Comparison of ENCODE assay signal across 30 mouse cellular contexts in genomic region chr11:84653481-84653880, GRCm38 (mm10).
DNase-seq lines count a peak whose midpoint lies in the region; ATAC-seq lines count a peak whose summit lies in the region.
"Had no signal": no experiment of that assay in that cellular context is flagged by ENCODE, and none has a peak within 500 bp of the region (broad histone marks: within the 10 kb centered on the region; RNA-seq: fewer than 3 reads in every experiment).

No protein-coding gene starts in this region.

- H3K4me3 ChIP-seq in forebrain, embryonic 10.5 days, result no peak overlapping the region
- H3K4me3 ChIP-seq in forebrain, embryonic 11.5 days (ENCODE audit: low read depth, low read length), result no peak overlapping the region
- no peak overlapping the region for H3K4me3 ChIP-seq in midbrain, embryonic 12.5 days
- no peak overlapping the region for H3K4me3 ChIP-seq in midbrain, embryonic 15.5 days
- H3K4me3 ChIP-seq in embryonic facial prominence, embryonic 10.5 days, result no peak overlapping the region
- H3K4me3 ChIP-seq in midbrain, embryonic 14.5 days (replicated peaks; ENCODE audit: low read depth, low read length), result no peak overlapping the region
- H3K4me3 ChIP-seq: embryonic facial prominence, embryonic 12.5 days; heart, adult 2 months; heart, embryonic 12.5 days; stomach, embryonic 15.5 days had no signal

- H3K27ac ChIP-seq in forebrain, embryonic 10.5 days, result 0 out of 2 replicates have a peak overlapping the region, but pooled peaks have one; percentile 41
- no peak overlapping the region for H3K27ac ChIP-seq in forebrain, embryonic 11.5 days (ENCODE audit: low read depth, low read length)
- 0 out of 2 replicates have a peak overlapping the region, but pooled peaks have one; percentile 30 for H3K27ac ChIP-seq in midbrain, embryonic 12.5 days (replicated peaks)
- H3K27ac ChIP-seq in midbrain, embryonic 15.5 days, result no peak overlapping the region
- no peak overlapping the region for H3K27ac ChIP-seq in embryonic facial prominence, embryonic 10.5 days (replicated peaks)
- peak overlapping the region; percentile 28; the same call in 1 of the 2 replicates for H3K27ac ChIP-seq in midbrain, embryonic 14.5 days (replicated peaks; ENCODE audit: low read depth, low read length)
- H3K27ac ChIP-seq: embryonic facial prominence, embryonic 12.5 days; heart, adult 2 months; kidney, postnatal 0 days; liver, embryonic 14.5 days; macrophage; stomach, embryonic 15.5 days had no signal

- peaks cover 23% of the 10 kb centered on the region for H3K4me1 ChIP-seq in forebrain, embryonic 10.5 days
- no peaks in the 10 kb centered on the region for H3K4me1 ChIP-seq in forebrain, embryonic 11.5 days (replicated peaks; ENCODE audit: control insufficient read depth, insufficient read depth, low read length)
- peaks cover 4% of the 10 kb centered on the region; the same call in 1 of the 2 replicates for H3K4me1 ChIP-seq in midbrain, embryonic 12.5 days
- H3K4me1 ChIP-seq in midbrain, embryonic 15.5 days, result no peaks in the 10 kb centered on the region
- H3K4me1 ChIP-seq in embryonic facial prominence, embryonic 10.5 days, result peaks cover 11% of the 10 kb centered on the region
- H3K4me1 ChIP-seq in midbrain, embryonic 14.5 days (ENCODE audit: control insufficient read depth, insufficient read depth, low read length), result no peaks in the 10 kb centered on the region
- H3K4me1 ChIP-seq: heart, embryonic 12.5 days; stomach, embryonic 15.5 days had no signal

- DNase-seq in forebrain, embryonic 10.5 days (ENCODE audit: extremely low spot score, low spot score), result no peak
- no peak for DNase-seq in forebrain, embryonic 11.5 days (ENCODE audit: low spot score)
- DNase-seq in embryonic facial prominence, embryonic 10.5 days (ENCODE audit: low spot score), result peak; percentile 66
- DNase-seq in midbrain, embryonic 14.5 days, result no peak
- no peak for DNase-seq in thymus, postnatal 10 days (ENCODE audit: low spot score in 2 of 2)
- DNase-seq: adrenal gland, postnatal 14 days; cerebellum, adult 11 months; cerebellum, adult 9-10 months; cerebellum, postnatal 36 days; heart, adult 2 months; heart, postnatal 4 days; kidney, adult 18-20 months; kidney, postnatal 4 days; layer of hippocampus, postnatal 36 days; liver; lung, adult 2 months; lung, postnatal 10 days; right cerebral cortex, postnatal 25 days; thymus, postnatal 14 days had no signal

- 41% methylated on average over 8 of the region's 8 CpGs for WGBS in forebrain, embryonic 10.5 days
- 32% methylated on average over 8 of the region's 8 CpGs for WGBS in forebrain, embryonic 11.5 days
- 35% methylated on average over 8 of the region's 8 CpGs for WGBS in midbrain, embryonic 12.5 days
- WGBS in midbrain, embryonic 15.5 days, result 30% methylated on average over 8 of the region's 8 CpGs
- WGBS in embryonic facial prominence, embryonic 10.5 days, result 34% methylated on average over 8 of the region's 8 CpGs
- 28% methylated on average over 8 of the region's 8 CpGs for WGBS in midbrain, embryonic 14.5 days

- H3K9ac ChIP-seq in forebrain, embryonic 11.5 days (ENCODE audit: low read length), result no peak overlapping the region
- no peak overlapping the region for H3K9ac ChIP-seq in midbrain, embryonic 12.5 days (replicated peaks)
- H3K9ac ChIP-seq in midbrain, embryonic 15.5 days, result no peak overlapping the region
- H3K9ac ChIP-seq in midbrain, embryonic 14.5 days (replicated peaks; ENCODE audit: low read length), result no peak overlapping the region
- H3K9ac ChIP-seq: embryonic facial prominence, embryonic 12.5 days; heart, embryonic 12.5 days; liver, embryonic 14.5 days; stomach, embryonic 15.5 days had no signal

- no peaks in the 10 kb centered on the region for H3K36me3 ChIP-seq in forebrain, embryonic 10.5 days (replicated peaks)
- no peaks in the 10 kb centered on the region for H3K36me3 ChIP-seq in forebrain, embryonic 11.5 days (ENCODE audit: control insufficient read depth, insufficient read depth, low read length)
- H3K36me3 ChIP-seq in midbrain, embryonic 12.5 days, result no peaks in the 10 kb centered on the region
- no peaks in the 10 kb centered on the region for H3K36me3 ChIP-seq in midbrain, embryonic 15.5 days (replicated peaks)
- H3K36me3 ChIP-seq in embryonic facial prominence, embryonic 10.5 days (replicated peaks), result no peaks in the 10 kb centered on the region
- H3K36me3 ChIP-seq in midbrain, embryonic 14.5 days (ENCODE audit: control insufficient read depth, insufficient read depth, low read length), result no peaks in the 10 kb centered on the region
- H3K36me3 ChIP-seq: embryonic facial prominence, embryonic 12.5 days; heart, embryonic 12.5 days; stomach, embryonic 15.5 days had no signal

- H3K4me2 ChIP-seq in forebrain, embryonic 11.5 days (ENCODE audit: low read depth, low read length, severe bottlenecking), result no peak overlapping the region
- H3K4me2 ChIP-seq in midbrain, embryonic 12.5 days (replicated peaks), result no peak overlapping the region
- H3K4me2 ChIP-seq in midbrain, embryonic 15.5 days, result no peak overlapping the region
- no peak overlapping the region for H3K4me2 ChIP-seq in midbrain, embryonic 14.5 days (ENCODE audit: low read length)
- H3K4me2 ChIP-seq: embryonic facial prominence, embryonic 12.5 days; heart, embryonic 12.5 days; stomach, embryonic 15.5 days had no signal

- peaks cover 29% of the 10 kb centered on the region for H3K27me3 ChIP-seq in forebrain, embryonic 10.5 days (ENCODE audit: poor library complexity, severe bottlenecking)
- no peaks in the 10 kb centered on the region for H3K27me3 ChIP-seq in forebrain, embryonic 11.5 days (ENCODE audit: control insufficient read depth, insufficient read depth, low read length)
- H3K27me3 ChIP-seq in midbrain, embryonic 12.5 days, result peaks cover 36% of the 10 kb centered on the region
- H3K27me3 ChIP-seq in midbrain, embryonic 15.5 days (replicated peaks), result no peaks in the 10 kb centered on the region
- peaks cover 55% of the 10 kb centered on the region for H3K27me3 ChIP-seq in embryonic facial prominence, embryonic 10.5 days (replicated peaks; ENCODE audit: low read depth, poor library complexity, severe bottlenecking)
- H3K27me3 ChIP-seq in midbrain, embryonic 14.5 days (ENCODE audit: control insufficient read depth, insufficient read depth, low read length), result no peaks in the 10 kb centered on the region
- H3K27me3 ChIP-seq: stomach, embryonic 15.5 days had no signal

- no peaks in the 10 kb centered on the region for H3K9me3 ChIP-seq in forebrain, embryonic 10.5 days
- no peaks in the 10 kb centered on the region for H3K9me3 ChIP-seq in forebrain, embryonic 11.5 days (ENCODE audit: control insufficient read depth, low read length)
- H3K9me3 ChIP-seq in midbrain, embryonic 12.5 days, result no peaks in the 10 kb centered on the region
- H3K9me3 ChIP-seq in midbrain, embryonic 15.5 days, result no peaks in the 10 kb centered on the region
- no peaks in the 10 kb centered on the region for H3K9me3 ChIP-seq in embryonic facial prominence, embryonic 10.5 days
- H3K9me3 ChIP-seq in midbrain, embryonic 14.5 days (ENCODE audit: control insufficient read depth, low read length), result 0 out of 2 replicates have a peak, but pooled peaks cover 2% of the 10 kb centered on the region
- H3K9me3 ChIP-seq: embryonic facial prominence, embryonic 12.5 days; heart, embryonic 12.5 days; stomach, embryonic 15.5 days had no signal

- no peak for ATAC-seq in forebrain, embryonic 11.5 days (replicated peaks; ENCODE audit: low FRiP score)
- ATAC-seq in midbrain, embryonic 12.5 days (ENCODE audit: low FRiP score, low read depth), result no peak
- no peak for ATAC-seq in midbrain, embryonic 15.5 days (replicated peaks)
- ATAC-seq in midbrain, embryonic 14.5 days (ENCODE audit: low FRiP score, low TSS enrichment), result no peak
- ATAC-seq in inflammation-experienced regulatory T-cells, adult 6 months, result no peak
- ATAC-seq: forebrain, embryonic 16.5 days; Patski had no signal

Comparison
In these comparisons a context has a peak if more than half of its experiments do, and no peak if none do; other contexts are left out.
1. H3K27ac ChIP-seq: peak in forebrain, embryonic 10.5 days (single experiment), midbrain, embryonic 12.5 days (single experiment) and midbrain, embryonic 14.5 days (single experiment); none in forebrain, embryonic 11.5 days (single experiment), midbrain, embryonic 15.5 days (single experiment) and embryonic facial prominence, embryonic 10.5 days (single experiment).